Mouse (Mus musculus) liver, embryonic 14.5 days (tissue): ENCODE measurements around the gene Phtf2. TPM values are rescaled to one million over a fixed set of nuclear protein-coding genes. Genes with fewer than 3 reads are reported as not detected.
A peak's percentile ranks its signal among the peaks of the same experiment; 100 is the strongest.
"Not testable (repeated sequence)": the region's sequence is repeated elsewhere in the genome, so short reads cannot be mapped to it uniquely, and the experiment has no call there.

Experiments
- ATAC-seq: fragments of 200-750 bp; cut with Nextera tagmentation; 2 replicates; pipeline ENCODE4 v1.8.0; 2017; ENCODE audit warnings: moderate number of reproducible peaks, mild to moderate bottlenecking, moderate library complexity; ENCODE audit not compliant: insufficient read depth
- DNase-seq, 3 experiments: peaks; one replicate each; pipeline ENCODE4 v3.0.0-alpha.2; 2012 to 2013; ENCODE audit warnings: low read depth in 3 of 3, low spot score in 3 of 3
- H3K27ac ChIP-seq: fragments of 300-500 bp; sonication (generic); 2 replicates; pipeline ENCODE4 v1.5.1; 2014; ENCODE audit warnings: moderate library complexity, mild to moderate bottlenecking, control low read depth, inconsistent platforms
- H3K27me3 ChIP-seq: fragments of 300-500 bp; sonication (generic); 2 replicates; pipeline ENCODE4 v1.6.1; 2014; ENCODE audit warnings: mild to moderate bottlenecking, low read length, moderate library complexity; ENCODE audit not compliant: control insufficient read depth, insufficient read depth
- H3K36me3 ChIP-seq: fragments of 300-500 bp; sonication (generic); replicated peaks from 2 replicates; pipeline ENCODE4 v1.6.1; 2014; ENCODE audit warnings: low read depth; ENCODE audit not compliant: control insufficient read depth, insufficient read depth
- H3K4me1 ChIP-seq, 2 experiments: fragments of 200-500 bp in 1 of 2; fragments of 300-500 bp in 1 of 2; sonication (generic) in 1 of 2; replicated peaks; 2 replicates each; pipeline ENCODE4 v1.6.1; 2012 to 2014; ENCODE audit warnings: antibody characterized with exemption in 1 of 2, inconsistent platforms in 1 of 2, low read length in 1 of 2; ENCODE audit not compliant: control insufficient read depth in 2 of 2, insufficient read depth in 2 of 2
- H3K4me2 ChIP-seq: fragments of 300-500 bp; sonication (generic); 2 replicates; pipeline ENCODE4 v1.6.1; 2014; ENCODE audit warnings: low read depth, mild to moderate bottlenecking, control low read depth, moderate library complexity
- H3K4me3 ChIP-seq, 2 experiments: fragments of 200-500 bp in 1 of 2; fragments of 300-500 bp in 1 of 2; sonication (generic) in 1 of 2; 2 replicates each; pipeline ENCODE4 v1.5.1; 2012 to 2014; ENCODE audit warnings: low read depth in 2 of 2, low read length in 2 of 2, mild to moderate bottlenecking in 2 of 2, control low read depth in 1 of 2, inconsistent platforms in 1 of 2, moderate library complexity in 1 of 2; ENCODE audit not compliant: insufficient read depth in 1 of 2
- H3K9ac ChIP-seq: fragments of 300-500 bp; sonication (generic); replicated peaks from 2 replicates; pipeline ENCODE4 v1.6.1; 2014; ENCODE audit warnings: mild to moderate bottlenecking, control low read depth, moderate library complexity
- H3K9me3 ChIP-seq: fragments of 300-500 bp; sonication (generic); 2 replicates; pipeline ENCODE4 v1.6.1; 2016; ENCODE audit warnings: low read length, mixed read lengths; ENCODE audit not compliant: control insufficient read depth
- CTCF ChIP-seq: IDR thresholded peaks from 2 replicates; pipeline ENCODE4 v1.5.1; 2016; ENCODE audit warnings: antibody characterized with exemption, low read depth, control low read depth
- EP300 ChIP-seq: IDR thresholded peaks from 2 replicates; pipeline ENCODE4 v1.6.1; 2016; ENCODE audit warnings: antibody characterized with exemption, low read depth
- WGBS: fragments of 180-500 bp; shearing (Covaris S2); extraction: QIAGEN DNeasy Blood & Tissue Kit; methylation state at CpG from one replicate; pipeline ENCODE4 v1.1.7; 2014; ENCODE audit not compliant: insufficient replicate concordance; 5-methylcytosine and 5-hydroxymethylcytosine counted together
- polyA plus RNA-seq, 2 experiments: library from polyadenylated mRNA; depleted of rRNA in 1 of 2; stranded (reverse) in 1 of 2; unstranded in 1 of 2; fragments of >200 nt; fragmentation: Nextera tagmentation in 1 of 2; extraction: Ambion mirVana in 1 of 2; gene quantifications; 2 replicates each; pipeline versions ENCODE4 v1.2.1 to v1.2.3; 2012 to 2014

The Phtf2 gene
- polyA plus RNA-seq, 2 experiments = 2.9 to 5.5 TPM

GRCm38 (mm10) chr5:20738795-20739194 lies 143.1 kb downstream of the Phtf2 start:
- no peaks in the 10 kb centered on the region for H3K27me3 ChIP-seq
- no peak overlapping the region for H3K9ac ChIP-seq
- TF ChIP-seq EP300 (no peak), CTCF (peak; percentile 52)
- no peak overlapping the region for H3K4me3 ChIP-seq
- no peak overlapping the region for H3K27ac ChIP-seq
- DNase-seq (no peak), ATAC-seq (no peak)
- H3K9me3 ChIP-seq = no peaks in the 10 kb centered on the region
- H3K4me1 ChIP-seq = no peaks in the 10 kb centered on the region
- no peaks in the 10 kb centered on the region for H3K36me3 ChIP-seq
- no peak overlapping the region for H3K4me2 ChIP-seq
- 33% methylated on average over 2 of the region's 2 CpGs for WGBS

GRCm38 (mm10) chr5:20723226-20723625 lies 158.7 kb downstream of the Phtf2 start:
- H3K4me2 ChIP-seq, H3K27ac ChIP-seq, ATAC-seq, H3K4me3 ChIP-seq, H3K9ac ChIP-seq, H3K27me3 ChIP-seq, H3K4me1 ChIP-seq, H3K36me3 ChIP-seq, H3K9me3 ChIP-seq, DNase-seq: not testable (repeated sequence)
- WGBS = 51% methylated on average over 4 of the region's 4 CpGs

GRCm38 (mm10) chr5:20720201-20720900 lies 161.6 kb downstream of the Phtf2 start:
- Histone ChIP-seq H3K4me3 (no peak overlapping the region), H3K36me3 (no peaks in the 10 kb centered on the region), H3K9me3 (no peaks in the 10 kb centered on the region), H3K9ac (no peak overlapping the region), H3K4me2 (no peak overlapping the region), H3K27ac (no peak overlapping the region), H3K27me3 (no peaks in the 10 kb centered on the region), H3K4me1 (no peaks in the 10 kb centered on the region)
- TF ChIP-seq CTCF (no peak), EP300 (no peak)
- DNase-seq (peak in 1 of 3 experiments; percentile 7), ATAC-seq (peak; percentile 53; the same call in 1 of the 2 replicates)
- 49% methylated on average over 4 of the region's 4 CpGs for WGBS

- H3K4me2 ChIP-seq, H3K27me3 ChIP-seq, ATAC-seq, H3K27ac ChIP-seq, DNase-seq, H3K9ac ChIP-seq, H3K9me3 ChIP-seq, H3K4me3 ChIP-seq, H3K36me3 ChIP-seq, H3K4me1 ChIP-seq: not testable (repeated sequence)
- 68% methylated on average over 6 of the region's 6 CpGs for WGBS
Measured at GRCm38 (mm10) chr5:20715980-20716379, 165.9 kb downstream of the Phtf2 start.

GRCm38 (mm10) chr5:20714619-20715018 lies 167.3 kb downstream of the Phtf2 start:
- H3K9me3 ChIP-seq, H3K4me1 ChIP-seq, H3K4me3 ChIP-seq, DNase-seq, H3K4me2 ChIP-seq, H3K36me3 ChIP-seq, H3K27ac ChIP-seq, ATAC-seq, H3K27me3 ChIP-seq, H3K9ac ChIP-seq: not testable (repeated sequence)
- 57% methylated on average over 1 of the region's 1 CpGs for WGBS

GRCm38 (mm10) chr5:20710845-20711244 lies 171.1 kb downstream of the Phtf2 start:
- DNase-seq, H3K4me3 ChIP-seq, H3K36me3 ChIP-seq, H3K9me3 ChIP-seq, H3K27me3 ChIP-seq, ATAC-seq, H3K4me1 ChIP-seq, H3K27ac ChIP-seq, H3K4me2 ChIP-seq, H3K9ac ChIP-seq: not testable (repeated sequence)
- 58% methylated on average over 6 of the region's 6 CpGs for WGBS

Other genes starting within 250 kb of the Phtf2 start
- 10.4 and 15.1 TPM in 2 replicates for gene Tmem60, start 67 bp upstream of the Phtf2 start, polyA plus RNA-seq (2012; rRNA removed)
- 39.9 and 40.9 TPM in 2 replicates for gene Tmem60, start 67 bp upstream of the Phtf2 start, polyA plus RNA-seq (2014; fragmentation: Nextera tagmentation; extraction: Ambion mirVana)
- 3.5 and 4.6 TPM in 2 replicates for gene Rsbn1l, start 74.3 kb upstream of the Phtf2 start, polyA plus RNA-seq (2012; rRNA removed)
- gene Rsbn1l, start 74.3 kb upstream of the Phtf2 start, polyA plus RNA-seq (2014; fragmentation: Nextera tagmentation; extraction: Ambion mirVana) = 3.7 and 4.2 TPM in 2 replicates
- 12.5 and 18.6 TPM in 2 replicates for gene Ptpn12, start 173.8 kb upstream of the Phtf2 start, polyA plus RNA-seq (2012; rRNA removed)
- 14.4 and 15.0 TPM in 2 replicates for gene Ptpn12, start 173.8 kb upstream of the Phtf2 start, polyA plus RNA-seq (2014; fragmentation: Nextera tagmentation; extraction: Ambion mirVana)